Mouse (Mus musculus) thymus, postnatal 14 days (tissue): ENCODE results near the gene Thra.

Experiments used
- DNase-seq: peaks from one replicate; pipeline ENCODE4 v3.0.0; 2021

The Thra gene

GRCm38 (mm10) chr11:98740393-98741050 is at the start of gene Thra:
TSS of gene Thra (plus strand) at chr11:98740638.
- DNase-seq, result peak; percentile 41

GRCm38 (mm10) chr11:98693201-98693600 is 47.2 kb upstream of the Thra start:
- DNase-seq, result peak; percentile 90

- no peak for DNase-seq
These were observed 46.7 kb upstream of the Thra start for GRCm38 (mm10) chr11:98693746-98694145.

GRCm38 (mm10) chr11:98694301-98694700 is 46.1 kb upstream of the Thra start:
- DNase-seq, result no peak

- DNase-seq, result no peak
These were observed 45.0 kb upstream of the Thra start for GRCm38 (mm10) chr11:98695408-98695807.

GRCm38 (mm10) chr11:98696454-98697216 is 43.8 kb upstream of the Thra start:
- DNase-seq, result no peak

- no peak for DNase-seq
These were observed 43.2 kb upstream of the Thra start for GRCm38 (mm10) chr11:98697225-98697624.

GRCm38 (mm10) chr11:98698849-98699640 is 41.4 kb upstream of the Thra start:
- DNase-seq, result no peak

GRCm38 (mm10) chr11:98699911-98700310 is 40.5 kb upstream of the Thra start:
- DNase-seq, result peak; percentile 81

GRCm38 (mm10) chr11:98701213-98701670 is 39.2 kb upstream of the Thra start, which contains the start of gene Csf3:
TSS of gene Csf3 (plus strand) at chr11:98701263.
- DNase-seq, result no peak

- no peak for DNase-seq
These were observed 38.1 kb upstream of the Thra start for GRCm38 (mm10) chr11:98702323-98702722.

GRCm38 (mm10) chr11:98705021-98705420 is 35.4 kb upstream of the Thra start:
- no peak for DNase-seq

GRCm38 (mm10) chr11:98707401-98708281 is 32.8 kb upstream of the Thra start:
- no peak for DNase-seq

GRCm38 (mm10) chr11:98708282-98708956 is 32.0 kb upstream of the Thra start:
- no peak for DNase-seq

GRCm38 (mm10) chr11:98709001-98709741 is 31.3 kb upstream of the Thra start:
- no peak for DNase-seq

GRCm38 (mm10) chr11:98710416-98711045 is 29.9 kb upstream of the Thra start:
- DNase-seq, result peak; percentile 75

GRCm38 (mm10) chr11:98711046-98711434 is 29.4 kb upstream of the Thra start:
- DNase-seq, result no peak

- DNase-seq, result peak; percentile 42
These were observed 28.4 kb upstream of the Thra start for GRCm38 (mm10) chr11:98712009-98712408.

- no peak for DNase-seq
These were observed 26.7 kb upstream of the Thra start for GRCm38 (mm10) chr11:98713703-98714102.

GRCm38 (mm10) chr11:98715946-98716345 is 24.5 kb upstream of the Thra start:
- no peak for DNase-seq
